Mouse (Mus musculus) stomach, postnatal 0 days (tissue): ENCODE results near the gene Rnf126.

ENCODE experiments used
- CTCF ChIP-seq: IDR thresholded peaks from 2 replicates; pipeline ENCODE4 v1.5.1; 2016; ENCODE audit warnings: antibody characterized with exemption, low read depth, mild to moderate bottlenecking, moderate library complexity
- EP300 ChIP-seq: optimal IDR thresholded peaks from 2 replicates; pipeline ENCODE3; 2016; ENCODE audit warnings: antibody characterized with exemption

DNA sequence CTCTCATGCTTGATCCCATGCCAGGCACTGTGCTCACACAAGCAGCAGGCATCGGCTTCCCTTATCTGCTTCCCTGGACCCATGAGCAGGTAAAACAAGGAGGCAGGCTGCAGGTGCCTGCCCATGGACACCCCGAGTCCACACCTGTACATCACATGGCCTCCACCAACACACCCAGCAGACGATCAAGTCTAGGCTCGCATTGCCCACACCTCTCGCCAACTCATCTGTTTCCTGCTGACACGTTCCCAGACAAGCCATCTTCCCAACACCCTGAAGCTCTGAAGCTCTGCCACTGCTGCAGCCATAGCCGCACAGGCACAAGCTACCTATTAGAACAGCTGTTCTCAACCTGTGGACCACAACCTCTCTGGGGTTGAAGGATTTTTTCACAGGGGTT, 2.5 kb downstream of the Rnf126 start:
- TF ChIP-seq CTCF (no peak), EP300 (no peak)
